ENCODE assay signal across 23 mouse cellular contexts in the genomic region with DNA sequence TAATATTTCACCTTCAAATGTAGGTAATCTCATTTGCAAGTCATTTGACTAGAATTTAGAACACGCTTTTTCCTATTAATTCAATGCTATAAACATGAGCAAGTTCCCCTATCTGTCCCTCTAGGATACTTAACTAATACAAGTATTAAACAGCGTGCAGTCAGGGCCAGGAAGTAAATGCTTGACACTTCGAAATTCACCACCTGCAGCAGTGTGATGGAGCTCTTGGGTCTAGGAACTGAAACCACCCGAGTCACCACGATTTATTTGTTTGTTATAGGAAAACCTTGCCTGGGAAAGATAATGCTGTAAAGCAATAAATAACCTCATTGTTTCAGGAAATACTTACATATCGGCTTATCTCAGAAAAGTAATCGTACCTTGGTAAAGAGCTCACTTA.
"Had no signal": no experiment of that assay in that cellular context is flagged by ENCODE, and none has a peak within 500 bp of the region (broad histone marks: within the 10 kb centered on the region; RNA-seq: fewer than 3 reads in every experiment).

No protein-coding gene starts in this region.

- H3K4me1 ChIP-seq: heart, embryonic 13.5 days; heart, embryonic 15.5 days; hindbrain, embryonic 13.5 days; hindbrain, embryonic 15.5 days; limb, embryonic 13.5 days; limb, embryonic 15.5 days had no signal

- DNase-seq: gastrocnemius, adult 2 months; gastrocnemius, postnatal 10 days; gastrocnemius, postnatal 25 days; heart, adult 2 months; heart, postnatal 14 days; heart, postnatal 4 days; kidney, adult 11 months; kidney, adult 2 months; kidney, postnatal 14 days; kidney, postnatal 36 days; layer of hippocampus, adult 9-11 months; layer of hippocampus, postnatal 36 days; left cerebral cortex, postnatal 4 days had no signal

- H3K9ac ChIP-seq: heart, embryonic 13.5 days; heart, embryonic 15.5 days; hindbrain, embryonic 13.5 days; hindbrain, embryonic 15.5 days; limb, embryonic 13.5 days; limb, embryonic 15.5 days had no signal

- H3K4me2 ChIP-seq: heart, embryonic 11.5 days; heart, embryonic 13.5 days; heart, embryonic 15.5 days; hindbrain, embryonic 13.5 days; hindbrain, embryonic 15.5 days; limb, embryonic 13.5 days; limb, embryonic 15.5 days; liver, embryonic 11.5 days had no signal

- ATAC-seq: hindbrain, postnatal 0 days; intestine, embryonic 16.5 days had no signal

- H3K27ac ChIP-seq: gastrocnemius, adult 2 months; heart, adult 2 months; heart, embryonic 13.5 days; heart, embryonic 15.5 days; hindbrain, embryonic 13.5 days; hindbrain, embryonic 15.5 days; hindbrain, postnatal 0 days; limb, embryonic 13.5 days; limb, embryonic 15.5 days had no signal

- H3K4me3 ChIP-seq: gastrocnemius, adult 2 months; heart, adult 2 months; heart, embryonic 13.5 days; heart, embryonic 15.5 days; hindbrain, embryonic 13.5 days; hindbrain, embryonic 15.5 days; limb, embryonic 13.5 days; limb, embryonic 15.5 days had no signal

- H3K27me3 ChIP-seq: heart, embryonic 13.5 days; heart, embryonic 15.5 days; hindbrain, embryonic 13.5 days; hindbrain, embryonic 15.5 days; limb, embryonic 13.5 days; limb, embryonic 15.5 days had no signal

- H3K36me3 ChIP-seq: heart, embryonic 13.5 days; heart, embryonic 15.5 days; hindbrain, embryonic 13.5 days; hindbrain, embryonic 15.5 days; limb, embryonic 13.5 days; limb, embryonic 15.5 days had no signal

- H3K9me3 ChIP-seq: heart, embryonic 13.5 days; heart, embryonic 15.5 days; hindbrain, embryonic 13.5 days; hindbrain, embryonic 15.5 days; limb, embryonic 13.5 days; limb, embryonic 15.5 days had no signal
